Mouse (Mus musculus) brain, embryonic 18.5 days (tissue): ENCODE measurements around the gene Cfap73.
A peak's percentile ranks its signal among the peaks of the same experiment; 100 is the strongest.

Source experiments
- DNase-seq: peaks from one replicate; pipeline ENCODE4 v3.0.0-alpha.2; 2012; ENCODE audit warnings: low read depth, low spot score

Gene Cfap73

GRCm38 (mm10) chr5:120634131-120634530 is at the start of gene Cfap73:
Gene Cfap73, minus strand, starts transcription at chr5:120634235.
- no peak for DNase-seq

- DNase-seq, result no peak
Observed at GRCm38 (mm10) chr5:120682982-120683771, 49.1 kb upstream of the Cfap73 start.

- no peak for DNase-seq
Observed at GRCm38 (mm10) chr5:120680918-120681317, 46.9 kb upstream of the Cfap73 start.

- peak; percentile 95 for DNase-seq
Observed at GRCm38 (mm10) chr5:120679676-120680555, 45.9 kb upstream of the Cfap73 start.

- DNase-seq, result no peak
Observed at GRCm38 (mm10) chr5:120677516-120677915, 43.5 kb upstream of the Cfap73 start.

GRCm38 (mm10) chr5:120674229-120675145 is 40.5 kb upstream of the Cfap73 start:
- DNase-seq, result no peak

- DNase-seq, result peak; percentile 40
Observed at GRCm38 (mm10) chr5:120673626-120674025, 39.6 kb upstream of the Cfap73 start.

- DNase-seq, result no peak
Observed at GRCm38 (mm10) chr5:120671865-120672264, 37.8 kb upstream of the Cfap73 start.

- no peak for DNase-seq
Observed at GRCm38 (mm10) chr5:120670132-120670531, 36.1 kb upstream of the Cfap73 start.

- DNase-seq, result no peak
Observed at GRCm38 (mm10) chr5:120668761-120669160, 34.7 kb upstream of the Cfap73 start.

- DNase-seq, result no peak
Observed at GRCm38 (mm10) chr5:120664888-120665287, 30.9 kb upstream of the Cfap73 start.

GRCm38 (mm10) chr5:120660816-120661215 is 26.8 kb upstream of the Cfap73 start:
- peak; percentile 69 for DNase-seq

GRCm38 (mm10) chr5:120656281-120656751 is 22.3 kb upstream of the Cfap73 start:
- DNase-seq, result peak; percentile 57

- DNase-seq, result no peak
Observed at GRCm38 (mm10) chr5:120653873-120654272, 19.8 kb upstream of the Cfap73 start.

- no peak for DNase-seq
Observed at GRCm38 (mm10) chr5:120652915-120653701, 19.1 kb upstream of the Cfap73 start.

- no peak for DNase-seq
Observed at GRCm38 (mm10) chr5:120651230-120651629, 17.2 kb upstream of the Cfap73 start.

GRCm38 (mm10) chr5:120649938-120650337 is 15.9 kb upstream of the Cfap73 start:
- DNase-seq, result no peak

GRCm38 (mm10) chr5:120649374-120649933 is 15.4 kb upstream of the Cfap73 start:
- no peak for DNase-seq

- no peak for DNase-seq
Observed at GRCm38 (mm10) chr5:120648569-120649373, 14.7 kb upstream of the Cfap73 start, which contains the start of gene Rasal1. Gene Rasal1, plus strand, starts transcription at chr5:120648812.
